Mouse (Mus musculus) bone marrow macrophage, adult 2 months (primary cell): ENCODE results near the gene Ino80e. TPM values are rescaled to one million over a fixed set of nuclear protein-coding genes. Genes with fewer than 3 reads are reported as not detected.

ENCODE experiments used
- H3K27ac ChIP-seq: 2 replicates; pipeline ENCODE4 v1.5.1; 2012; ENCODE audit warnings: low read depth, low read length; ENCODE audit not compliant: insufficient read depth
- H3K4me1 ChIP-seq: 2 replicates; pipeline ENCODE4 v1.6.1; 2012; ENCODE audit warnings: low read length; ENCODE audit not compliant: control insufficient read depth, insufficient read depth
- H3K4me3 ChIP-seq: 2 replicates; pipeline ENCODE4 v1.5.1; 2012; ENCODE audit warnings: mild to moderate bottlenecking, low read length, moderate library complexity; ENCODE audit not compliant: insufficient read depth
- CTCF ChIP-seq: IDR thresholded peaks from 2 replicates; pipeline ENCODE4 v1.5.1; 2012; ENCODE audit warnings: low read depth, mild to moderate bottlenecking, low read length, moderate library complexity
- POLR2A ChIP-seq: IDR thresholded peaks from 2 replicates; pipeline ENCODE4 v1.6.1; 2012; ENCODE audit warnings: mild to moderate bottlenecking, low read depth, low read length, borderline replicate concordance
- polyA plus RNA-seq: library from polyadenylated mRNA; stranded (reverse); fragments of >200 nt; gene quantifications from 2 replicates; pipeline ENCODE4 v1.2.4, GENCODE M21; 2012; ENCODE audit not compliant: missing spikeins, insufficient read depth, insufficient read length

Ino80e gene
- polyA plus RNA-seq, 1 experiment = 72.6 TPM

- TF ChIP-seq POLR2A = no peak
- no peak for TF ChIP-seq CTCF
- H3K4me1 ChIP-seq = peaks cover 10% of the 10 kb centered on the region
- H3K27ac ChIP-seq = no peak overlapping the region
- H3K4me3 ChIP-seq = no peak overlapping the region
These were observed 44.6 kb downstream of the Ino80e start for GRCm38 (mm10) chr7:126817595-126817994.

- H3K4me1 ChIP-seq = 0 out of 2 replicates have a peak, but pooled peaks cover under 1% of the 10 kb centered on the region
- TF ChIP-seq CTCF = no peak
- no peak for TF ChIP-seq POLR2A
- no peak overlapping the region for H3K27ac ChIP-seq
- no peak overlapping the region for H3K4me3 ChIP-seq
These were observed 45.7 kb downstream of the Ino80e start for GRCm38 (mm10) chr7:126816494-126816893.

- no peak overlapping the region for H3K4me3 ChIP-seq
- no peak for TF ChIP-seq CTCF
- no peak for TF ChIP-seq POLR2A
- no peak overlapping the region for H3K27ac ChIP-seq
- no peaks in the 10 kb centered on the region for H3K4me1 ChIP-seq
These were observed 46.4 kb downstream of the Ino80e start for GRCm38 (mm10) chr7:126815726-126816222.

GRCm38 (mm10) chr7:126809723-126810369, 52.3 kb downstream of the Ino80e start:
- Histone ChIP-seq H3K27ac (no peak overlapping the region), H3K4me3 (no peak overlapping the region), H3K4me1 (peaks cover 7% of the 10 kb centered on the region)
- TF ChIP-seq CTCF (no peak), POLR2A (no peak)

GRCm38 (mm10) chr7:126808703-126809455, 53.3 kb downstream of the Ino80e start:
- Histone ChIP-seq H3K27ac (peak overlapping the region; percentile 48), H3K4me3 (peak overlapping the region; percentile 73), H3K4me1 (peaks cover 10% of the 10 kb centered on the region)
- TF ChIP-seq CTCF (no peak), POLR2A (no peak)

GRCm38 (mm10) chr7:126807405-126807804, 54.8 kb downstream of the Ino80e start:
- Histone ChIP-seq H3K4me3 (no peak overlapping the region), H3K4me1 (peaks cover 25% of the 10 kb centered on the region), H3K27ac (no peak overlapping the region)
- TF ChIP-seq CTCF (no peak), POLR2A (no peak)

GRCm38 (mm10) chr7:126806956-126807355, 55.2 kb downstream of the Ino80e start:
- Histone ChIP-seq H3K27ac (no peak overlapping the region), H3K4me1 (peaks cover 29% of the 10 kb centered on the region), H3K4me3 (no peak overlapping the region)
- no peak for TF ChIP-seq POLR2A
- no peak for TF ChIP-seq CTCF

- no peak overlapping the region; the same call in 1 of the 2 replicates for H3K27ac ChIP-seq
- TF ChIP-seq POLR2A (no peak), CTCF (no peak)
- H3K4me3 ChIP-seq = no peak overlapping the region
- H3K4me1 ChIP-seq = peaks cover 43% of the 10 kb centered on the region
These were observed 58.4 kb downstream of the Ino80e start for GRCm38 (mm10) chr7:126803751-126804150.

- Histone ChIP-seq H3K4me3 (no peak overlapping the region), H3K4me1 (peaks cover 43% of the 10 kb centered on the region), H3K27ac (peak overlapping the region; percentile 22)
- TF ChIP-seq POLR2A = no peak
These were observed 59.0 kb downstream of the Ino80e start for GRCm38 (mm10) chr7:126803181-126803580.
